Mouse (Mus musculus): ENCODE measurements around the gene Gm42791.

GRCm38 (mm10) chr5:148960211-148960610, 34.7 kb downstream of the Gm42791 start:
- no peak for TF ChIP-seq GATA1 (IDR thresholded peaks at IDR 0.05; ENCODE audit: low read length)
- TF ChIP-seq TAL1 (IDR thresholded peaks at IDR 0.05; ENCODE audit: low read length): no peak

Measured in erythroblast, embryonic 14.5 days (primary cell).